Mouse (Mus musculus) fat pad, adult 2 months (tissue): ENCODE measurements around the gene Nedd9.
A peak's percentile ranks its signal among the peaks of the same experiment; 100 is the strongest.

Experiments
- DNase-seq: peaks from one replicate; pipeline ENCODE4 v3.0.0-alpha.2; 2011; ENCODE audit warnings: low read depth, low spot score; ENCODE audit errors: extremely low read depth

Gene Nedd9

DNA sequence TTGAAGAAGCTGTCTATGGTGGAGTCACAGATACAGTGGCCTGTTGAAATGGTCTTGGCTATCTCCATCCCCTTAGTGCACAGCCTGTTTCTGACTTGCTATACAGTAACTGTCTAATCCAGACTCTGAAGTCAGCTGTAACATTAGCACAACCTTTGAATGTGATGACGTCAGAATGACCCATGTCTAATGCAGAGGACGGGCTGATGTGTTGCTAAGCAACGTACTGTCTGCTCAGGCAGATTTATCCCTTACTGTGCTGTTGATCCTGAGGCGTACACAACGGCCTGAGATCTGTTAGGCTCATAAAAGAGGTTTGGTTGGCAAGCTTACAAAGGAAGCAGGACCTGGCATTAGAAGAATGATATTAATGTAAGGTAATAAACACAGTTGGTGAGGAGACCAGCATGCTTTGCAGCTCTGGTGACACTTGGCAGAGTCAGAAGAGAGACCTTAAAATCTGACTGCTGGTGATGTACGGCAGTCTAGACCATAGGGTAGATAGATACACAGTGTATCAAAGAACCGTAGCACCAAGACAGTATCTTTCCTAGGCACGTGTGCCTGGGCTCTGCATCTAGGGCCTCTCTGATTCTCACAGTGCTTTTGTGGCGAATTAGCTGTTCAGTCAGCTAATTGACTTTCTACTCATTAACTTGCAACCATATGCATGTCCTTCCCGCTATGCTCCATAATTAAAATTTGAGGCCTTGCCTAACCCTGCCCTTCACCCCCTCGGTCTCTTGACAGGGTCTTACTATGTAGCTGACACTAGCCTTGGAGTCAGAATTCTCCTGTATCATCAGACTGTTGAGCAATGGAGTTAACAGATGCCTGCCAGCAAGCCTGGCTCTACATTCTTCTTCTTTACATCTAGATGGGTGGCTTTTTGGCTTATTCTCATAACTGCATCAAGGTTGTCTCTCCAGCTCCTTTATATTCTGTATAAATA, 70.8 kb downstream of the Nedd9 start:
- peak; percentile 11 for DNase-seq

DNA sequence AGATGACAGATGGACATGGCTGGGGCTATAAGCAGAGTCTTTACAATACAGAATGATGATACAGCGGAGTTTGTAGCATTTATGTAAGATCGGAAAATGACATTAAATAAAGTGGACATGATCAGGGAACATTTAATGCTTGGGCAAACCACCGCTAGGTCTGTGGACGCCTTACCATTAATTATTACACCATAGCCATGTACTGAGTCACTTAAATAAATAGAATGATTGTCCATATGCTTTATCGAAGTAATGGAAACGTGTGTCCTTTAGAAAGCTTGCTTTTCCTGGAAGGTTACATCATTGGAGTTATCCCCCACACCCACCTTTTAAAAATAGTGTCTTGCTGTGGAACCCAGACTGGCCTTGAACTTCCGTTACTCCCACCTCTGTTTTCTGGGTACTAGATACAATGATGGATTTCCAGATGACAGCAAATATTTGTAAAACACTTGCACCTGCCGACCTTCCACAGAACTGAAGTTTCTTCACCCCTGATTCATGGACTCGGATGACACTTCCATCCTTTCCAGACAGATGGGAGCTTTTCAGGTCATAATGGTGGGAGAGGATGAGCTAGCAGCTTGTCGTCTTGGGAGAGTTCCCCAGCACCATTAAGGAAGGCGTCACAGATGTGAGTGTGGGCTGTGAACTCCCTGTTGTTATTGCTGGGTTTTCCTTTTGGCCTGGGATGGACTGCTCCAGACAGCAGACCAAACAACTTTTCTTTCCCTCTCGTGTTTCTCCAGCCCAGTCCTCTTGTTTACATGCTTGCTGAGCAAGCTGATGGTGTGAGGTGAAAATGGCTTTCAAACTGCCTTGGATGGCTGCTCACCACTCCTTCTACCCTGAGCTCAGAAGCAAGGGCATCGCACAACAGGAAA, 76.7 kb downstream of the Nedd9 start:
- no peak for DNase-seq

DNA sequence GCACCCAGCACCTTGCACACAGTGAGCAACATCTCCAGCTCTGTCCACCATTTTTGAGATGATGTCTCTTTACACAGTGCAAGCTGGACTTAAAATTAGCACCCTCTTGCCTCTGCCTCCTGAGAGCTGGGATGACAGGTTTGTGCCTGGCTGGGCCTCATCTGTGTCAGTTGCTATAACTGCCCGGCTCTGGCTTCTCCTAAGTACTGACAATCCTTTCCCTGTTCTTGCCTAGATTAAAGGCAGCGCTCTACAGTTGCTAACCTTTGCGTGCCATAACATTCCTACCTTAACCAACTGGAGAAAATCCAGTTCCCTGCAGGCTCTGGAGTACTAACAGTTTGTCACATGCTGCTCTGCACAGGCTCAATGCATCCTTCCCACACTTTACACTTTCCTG, 77.9 kb downstream of the Nedd9 start:
- no peak for DNase-seq

DNA sequence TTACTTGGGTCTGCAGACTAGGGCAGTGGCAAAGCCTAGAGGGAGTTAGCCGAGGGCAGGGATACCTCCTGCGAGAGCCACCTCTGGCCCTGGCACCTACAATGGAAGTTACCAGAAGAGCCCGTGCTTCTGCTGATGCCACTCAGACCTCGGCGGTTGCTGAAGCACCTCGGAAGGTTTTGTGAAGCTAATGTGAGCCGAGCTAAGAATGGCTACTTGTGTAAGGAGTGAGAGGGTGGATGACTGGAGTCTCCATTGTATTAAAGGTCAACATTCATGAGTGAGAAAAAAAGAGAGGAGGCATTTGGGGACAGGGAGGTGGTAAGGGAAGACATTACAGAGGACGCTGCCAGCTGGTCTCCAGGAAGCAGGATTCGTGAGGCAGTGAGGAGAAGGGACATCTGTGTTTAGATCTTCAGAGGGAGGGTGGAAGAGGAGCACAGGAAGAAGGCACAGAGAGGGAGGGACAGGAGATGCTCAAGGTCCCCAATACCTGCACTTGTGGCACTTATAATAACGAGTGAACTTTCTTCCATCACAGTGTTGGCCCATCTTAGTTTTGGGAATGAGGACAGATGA, 78.7 kb downstream of the Nedd9 start:
- DNase-seq: no peak

DNA sequence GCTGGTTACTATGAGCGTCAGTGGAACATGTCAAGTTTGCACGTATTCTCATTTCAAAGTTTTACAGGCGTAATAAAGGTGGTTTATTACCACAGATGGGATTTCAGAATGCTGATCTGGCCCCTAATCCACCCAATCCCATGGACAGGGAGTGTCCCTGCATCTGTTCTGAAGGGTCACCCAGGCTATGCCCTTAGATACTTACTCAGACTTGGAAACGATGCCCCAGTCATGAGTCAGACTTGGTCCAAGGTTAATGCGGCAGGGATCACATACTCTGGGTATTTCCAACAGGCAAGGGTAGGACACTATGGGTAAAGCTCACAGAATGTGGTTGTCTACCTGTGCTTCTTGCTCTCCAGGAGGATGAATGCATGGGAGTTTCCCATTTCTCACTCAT, 82.2 kb downstream of the Nedd9 start:
- no peak for DNase-seq

DNA sequence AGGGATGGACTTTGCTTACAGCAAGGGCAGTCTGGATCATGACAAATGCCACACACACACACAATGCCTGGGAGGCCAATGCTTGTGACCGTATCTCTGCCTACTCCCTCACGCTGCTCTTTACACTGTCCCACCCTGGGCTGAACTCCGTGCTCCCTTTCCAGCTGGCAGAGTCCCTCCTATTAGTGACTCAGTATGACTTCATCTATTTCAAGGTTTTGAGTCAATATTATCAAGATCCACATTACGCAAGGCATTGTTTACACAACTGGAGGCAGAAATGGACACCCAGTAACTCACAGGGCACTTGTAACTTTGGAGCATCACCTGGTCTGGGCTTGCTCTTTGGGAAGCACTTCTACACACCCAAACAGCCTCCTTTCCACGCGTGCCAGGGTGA, 83.3 kb downstream of the Nedd9 start:
- no peak for DNase-seq

DNA sequence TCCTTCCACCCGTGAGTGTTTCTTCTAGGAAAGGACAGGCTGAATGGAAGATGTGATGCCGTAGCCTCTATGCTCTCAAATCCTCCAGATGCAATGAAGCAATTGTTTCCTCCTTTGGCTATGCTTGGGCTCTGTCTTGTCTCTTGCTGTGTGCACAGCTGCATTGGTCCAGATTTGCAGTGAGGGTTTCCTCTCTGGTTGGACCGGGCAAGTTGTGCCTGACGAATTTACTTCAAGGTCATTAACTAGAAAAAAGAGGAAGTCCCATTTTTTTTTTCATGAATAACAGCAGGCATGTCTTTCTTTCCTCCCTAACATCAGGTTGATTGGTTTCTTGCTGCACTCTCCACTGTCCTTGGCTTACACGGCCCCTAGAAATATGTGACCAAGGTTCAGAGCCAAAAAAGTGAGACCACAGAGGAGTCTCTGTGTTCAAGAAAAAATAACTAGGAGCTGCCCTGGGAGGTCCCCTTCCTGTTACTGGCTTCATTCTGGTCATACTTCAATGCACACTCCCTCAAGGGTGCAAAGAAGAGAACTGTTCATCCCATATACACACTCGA, 84.6 kb downstream of the Nedd9 start:
- DNase-seq: no peak

DNA sequence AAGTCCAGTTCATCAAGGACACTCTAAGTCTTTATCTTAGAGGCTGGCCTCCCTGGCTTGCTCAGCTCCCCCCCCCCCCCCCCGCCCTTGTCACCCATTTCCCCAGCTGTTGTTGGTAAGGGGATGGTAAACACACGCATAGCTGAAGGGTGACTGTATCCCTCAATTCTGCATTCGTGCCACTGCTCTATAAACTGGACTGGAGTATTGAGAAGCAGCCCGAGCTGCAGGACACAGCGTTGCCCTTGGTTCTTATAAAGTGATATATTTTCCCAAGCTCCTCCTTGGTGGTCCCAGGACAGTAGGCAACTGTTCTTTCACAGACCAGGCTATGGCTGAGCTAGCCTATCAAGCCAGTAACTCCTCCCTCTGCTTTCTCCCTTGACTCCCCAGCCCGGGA, 85.4 kb downstream of the Nedd9 start:
- DNase-seq: no peak

DNA sequence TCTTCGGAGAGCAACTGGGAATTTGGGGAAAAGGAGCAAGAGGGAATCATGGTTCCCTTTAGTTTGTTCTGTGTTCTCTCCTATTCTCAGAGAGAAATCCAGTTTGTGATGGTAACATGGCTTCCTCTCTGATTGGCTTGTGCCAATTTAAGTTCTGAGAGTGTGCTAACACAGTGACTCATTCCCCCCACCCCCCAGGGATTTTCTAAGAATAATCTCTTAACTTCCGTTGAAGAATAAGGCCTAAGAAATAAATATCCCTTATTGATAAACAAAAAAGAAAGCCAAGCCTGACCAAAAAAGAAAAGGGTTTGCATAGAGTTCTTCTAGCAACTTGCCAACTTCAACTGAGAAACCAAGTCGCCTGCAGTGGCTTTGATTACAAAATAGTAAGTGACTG, 86.9 kb downstream of the Nedd9 start:
- DNase-seq: no peak

DNA sequence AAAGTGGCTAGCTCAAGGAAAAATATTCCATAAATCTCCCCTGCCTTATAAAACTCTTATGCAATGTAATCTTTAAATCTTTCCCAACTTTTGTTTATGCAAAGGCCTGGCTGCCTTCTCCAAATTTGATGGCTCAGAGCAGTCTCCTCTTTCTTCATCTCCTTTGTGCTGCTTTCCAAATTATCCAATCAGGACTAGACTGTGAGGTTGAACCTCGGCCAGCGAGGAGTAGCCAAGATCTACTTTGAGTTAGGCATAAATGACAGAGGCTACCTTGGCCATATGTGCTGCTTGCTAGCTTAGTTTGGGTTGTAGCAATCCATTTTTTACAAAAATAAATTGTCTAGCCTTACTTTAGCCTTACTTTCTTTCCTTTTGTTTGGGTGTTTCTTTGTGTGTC, 95.0 kb downstream of the Nedd9 start:
- peak; percentile 94 for DNase-seq

DNA sequence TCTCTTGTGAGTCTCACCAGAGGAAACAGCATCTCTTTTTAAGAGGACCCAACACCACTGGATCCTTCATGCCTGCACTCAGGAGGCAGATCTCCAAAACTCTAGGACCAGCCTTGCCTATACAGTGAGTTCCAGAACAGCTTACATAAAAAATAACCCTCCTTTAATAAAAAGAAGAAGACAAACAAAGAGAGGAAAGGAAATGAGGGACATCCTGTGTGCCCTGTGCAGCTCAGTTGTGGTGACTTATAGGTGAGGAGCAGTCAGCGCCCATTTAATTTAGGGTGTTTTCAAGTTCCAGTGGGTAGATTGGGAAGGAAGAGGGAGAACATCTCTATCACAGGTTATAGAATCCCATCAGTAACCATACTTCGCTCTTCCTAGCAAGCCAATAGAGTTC, 96.5 kb downstream of the Nedd9 start:
- DNase-seq: no peak

DNA sequence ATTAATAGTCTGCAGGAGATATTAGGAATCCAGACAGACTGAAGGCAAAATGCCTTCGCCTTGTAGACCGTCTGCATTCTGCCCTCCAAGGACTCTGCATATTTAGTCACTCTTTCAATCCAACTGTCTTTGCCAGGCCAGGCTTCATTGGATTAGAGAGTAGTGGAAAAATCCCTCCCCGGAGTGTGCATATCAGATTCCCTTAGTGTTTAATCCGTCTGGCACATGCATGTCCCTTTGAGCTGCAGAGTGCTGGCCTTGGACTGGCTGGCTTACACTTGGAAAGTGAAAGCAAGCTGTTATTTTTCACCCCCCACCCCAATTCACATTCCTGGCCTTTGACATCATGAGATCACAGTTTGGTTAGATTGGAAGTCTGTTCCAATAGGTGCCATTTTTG, 100.6 kb downstream of the Nedd9 start:
- no peak for DNase-seq

DNA sequence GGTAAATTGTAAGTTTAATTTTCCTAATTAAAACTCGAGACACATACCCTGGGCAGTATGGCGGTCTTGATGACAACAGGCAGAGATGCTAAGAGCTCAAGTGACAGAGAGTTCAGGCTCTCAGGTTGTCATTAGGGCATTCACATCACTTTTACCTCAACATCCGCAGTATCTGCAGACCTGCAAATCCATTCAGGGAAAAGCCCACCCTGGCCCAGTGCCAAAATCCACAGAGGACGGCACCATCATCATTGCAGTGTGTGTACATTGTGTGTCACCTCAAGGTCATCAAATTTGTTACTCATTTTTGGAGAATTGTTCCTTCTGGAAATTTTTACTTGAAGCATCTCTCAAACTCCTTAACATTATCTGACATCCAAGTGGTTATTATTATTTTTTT, 102.3 kb downstream of the Nedd9 start:
- no peak for DNase-seq

DNA sequence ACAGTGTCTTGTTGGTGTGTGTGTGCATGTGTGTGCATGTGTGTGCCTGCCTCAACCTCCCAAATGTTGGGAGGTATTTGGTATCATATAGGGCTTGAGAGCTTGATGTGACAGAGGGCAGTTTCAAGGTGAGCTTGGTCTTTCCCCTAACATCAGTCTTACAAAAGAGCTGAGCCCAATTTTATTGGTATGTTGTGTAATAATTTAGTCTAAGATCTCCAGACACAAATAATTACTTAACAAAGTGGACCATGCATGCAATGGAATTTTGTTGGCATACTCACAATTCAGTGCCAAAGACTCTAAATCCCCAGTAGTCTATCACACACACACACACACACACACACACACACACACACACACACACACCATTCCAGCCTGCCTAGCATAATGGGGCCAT, 104.5 kb downstream of the Nedd9 start:
- DNase-seq: peak; percentile 86

DNA sequence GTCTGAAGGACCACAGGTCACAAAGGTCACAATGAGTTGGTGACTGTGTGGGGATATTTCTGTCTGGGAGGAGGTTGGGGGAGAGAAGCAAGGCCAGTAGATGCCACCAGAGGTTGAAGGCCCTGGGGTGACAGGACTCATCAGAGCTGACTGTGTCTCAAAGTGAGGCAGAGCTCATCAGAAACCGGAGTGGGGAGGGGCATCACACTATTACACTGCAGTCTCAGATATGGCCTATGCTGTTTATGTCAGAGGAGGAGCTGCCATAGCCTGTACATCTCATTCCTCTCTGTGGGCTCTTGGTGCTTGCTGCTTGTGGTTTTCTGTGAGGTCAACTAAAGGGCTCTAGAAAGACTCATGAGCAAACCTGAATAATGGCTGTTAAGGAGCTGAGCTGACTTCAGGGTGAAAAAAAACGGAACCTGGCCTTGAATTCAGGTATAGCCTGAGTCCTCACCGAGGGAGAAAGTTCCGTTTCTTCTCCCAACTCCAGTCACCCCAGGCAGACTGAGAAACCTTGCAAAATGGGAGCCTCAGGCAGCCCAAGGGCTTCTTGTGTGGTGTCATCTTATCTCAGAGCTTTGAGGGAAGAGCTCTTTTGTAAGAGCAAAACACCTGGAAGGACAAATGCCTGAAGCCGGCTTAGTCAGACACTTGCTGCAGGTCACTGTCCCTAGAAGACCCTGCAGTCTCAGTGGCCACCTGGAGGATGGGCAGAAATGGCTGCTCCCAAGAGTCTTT, 105.2 kb downstream of the Nedd9 start:
- peak; percentile 90 for DNase-seq

DNA sequence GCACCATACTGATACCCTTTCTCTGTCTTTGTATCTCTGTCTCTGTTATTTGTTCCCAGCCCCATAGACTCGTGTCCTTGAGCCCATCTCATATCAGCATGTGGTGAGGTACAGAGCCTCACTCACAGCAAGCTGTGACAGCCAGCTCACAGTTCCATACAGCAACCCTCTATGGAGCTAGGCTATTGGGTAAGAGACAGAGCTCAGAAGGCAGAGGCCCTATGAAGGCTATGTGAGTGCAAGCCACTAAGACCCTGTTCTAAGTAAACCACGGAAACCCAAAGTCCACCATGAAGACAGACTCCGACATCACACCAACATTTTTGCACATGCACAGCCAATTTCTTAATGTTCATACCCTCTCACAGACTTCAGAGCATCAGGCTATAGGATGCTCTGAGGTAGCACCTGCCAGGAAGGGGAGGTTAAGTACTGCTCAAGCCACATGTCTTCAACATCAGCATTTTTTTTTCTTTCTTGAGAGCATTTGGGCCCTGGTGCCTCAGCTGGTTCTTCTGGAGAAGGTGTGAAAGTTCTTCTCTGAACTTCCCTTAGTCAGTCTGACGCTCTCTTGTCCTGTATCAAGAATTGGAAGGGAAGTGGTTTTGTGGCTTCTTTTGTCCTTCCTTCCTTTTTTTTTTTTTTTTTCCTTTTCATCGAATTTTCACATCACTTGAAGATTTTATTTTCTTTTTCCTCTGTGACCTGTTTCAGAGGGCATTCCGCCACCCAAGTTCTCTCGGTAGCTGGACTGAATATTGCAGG, 105.9 kb downstream of the Nedd9 start:
- no peak for DNase-seq

DNA sequence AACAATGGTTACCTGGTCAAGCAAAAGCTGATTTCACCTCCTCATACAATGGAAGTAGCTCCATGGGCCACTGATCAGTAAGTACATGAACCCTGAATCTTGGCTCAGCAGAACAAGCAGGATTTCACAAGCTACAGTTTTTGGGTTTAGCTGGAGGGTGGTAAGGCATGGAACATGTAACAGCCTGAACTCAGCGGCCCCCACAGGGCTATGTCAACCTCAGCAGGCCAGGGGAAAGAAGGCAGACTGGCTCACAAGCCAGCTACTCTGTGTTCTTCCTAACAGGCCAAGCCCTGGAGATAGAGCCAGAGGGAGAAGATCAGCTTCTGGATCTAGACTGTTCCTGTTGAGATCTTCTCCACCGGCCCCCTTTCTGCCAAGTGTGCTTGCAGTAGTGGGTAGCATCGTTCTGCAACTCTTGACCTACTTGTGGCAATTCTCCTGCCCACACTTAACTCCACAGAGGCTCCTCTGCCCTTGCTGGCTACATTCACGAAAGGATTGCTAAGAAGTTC, 107.2 kb downstream of the Nedd9 start:
- peak; percentile 97 for DNase-seq

DNA sequence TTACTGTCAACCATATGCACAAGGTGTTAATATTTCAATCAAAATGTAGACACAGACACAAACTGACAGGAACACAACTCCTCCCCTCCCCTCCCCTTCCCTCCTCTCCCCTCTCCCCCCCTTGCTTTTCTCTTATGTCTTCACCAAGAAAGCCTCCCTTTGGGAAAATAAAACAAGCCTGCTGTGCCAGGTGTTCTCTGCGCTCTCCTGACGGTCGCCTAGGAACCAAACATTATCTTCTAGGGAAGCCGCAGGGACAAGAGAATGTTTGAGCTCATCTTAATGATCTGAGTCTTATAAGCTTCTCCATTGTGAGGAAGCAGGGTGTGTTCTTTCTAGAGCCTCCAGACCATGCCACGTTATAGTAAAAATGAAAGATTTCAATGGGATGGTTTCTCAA, 108.7 kb downstream of the Nedd9 start:
- DNase-seq: no peak

DNA sequence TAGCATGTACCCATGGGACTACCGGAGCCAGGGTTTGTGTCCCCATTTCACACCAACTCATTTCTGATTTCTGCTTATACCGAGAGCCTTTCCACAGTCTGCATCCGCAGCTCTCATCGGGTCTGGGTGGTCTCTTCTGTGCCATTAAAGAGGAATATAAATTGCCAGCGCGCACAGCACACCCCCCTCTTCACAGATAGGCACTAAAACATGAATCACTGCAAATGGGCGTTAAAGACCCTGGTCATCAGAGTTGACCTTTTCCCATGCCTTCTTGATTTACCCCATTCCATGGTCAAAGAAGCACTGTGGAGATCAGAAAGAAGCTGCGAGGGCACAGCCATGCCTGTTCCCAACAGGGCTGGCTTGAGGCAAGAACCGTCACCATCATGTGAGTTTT, 109.3 kb downstream of the Nedd9 start:
- DNase-seq: no peak

DNA sequence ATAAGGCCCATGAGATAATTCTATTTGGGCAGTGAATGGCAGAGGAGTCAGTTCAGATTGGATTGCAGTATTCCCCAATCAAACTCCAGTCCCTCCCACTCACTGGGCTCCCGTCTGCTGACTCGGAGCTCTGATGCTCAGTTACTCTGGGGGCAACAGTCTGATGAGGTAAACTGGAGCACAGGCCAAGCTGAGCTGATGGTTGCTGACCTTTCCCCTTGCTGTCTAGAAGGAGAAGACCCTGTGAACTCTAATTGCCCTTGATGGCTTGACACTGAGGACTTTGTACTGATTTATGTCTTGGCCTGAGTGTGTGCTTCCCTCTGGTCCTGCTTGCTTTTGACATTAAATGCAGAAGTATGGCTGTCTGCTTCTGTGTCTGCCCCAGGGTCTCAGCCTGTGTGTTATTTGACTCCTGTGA, 110.1 kb downstream of the Nedd9 start:
- no peak for DNase-seq
